Mouse (Mus musculus) stomach, postnatal 0 days (tissue): ENCODE data around the gene Ptprg. TPM values are rescaled to one million over a fixed set of nuclear protein-coding genes. Genes with fewer than 3 reads are reported as not detected.

Source experiments
- ATAC-seq: fragments of 200-750 bp; cut with Nextera tagmentation; 2 replicates; pipeline ENCODE4 v1.8.0; 2017; ENCODE audit not compliant: low FRiP score, low TSS enrichment
- DNase-seq: peaks from one replicate; pipeline ENCODE4 v3.0.0-alpha.2; 2016; ENCODE audit warnings: low spot score
- H3K27ac ChIP-seq: fragments of 300-500 bp; sonication (generic); replicated peaks from 2 replicates; pipeline ENCODE4 v1.5.1; 2014; ENCODE audit warnings: mild to moderate bottlenecking, control low read depth
- H3K27me3 ChIP-seq: fragments of 300-500 bp; sonication (generic); 2 replicates; pipeline ENCODE4 v1.6.1; 2014; ENCODE audit warnings: low read length; ENCODE audit not compliant: control insufficient read depth, insufficient read depth
- H3K36me3 ChIP-seq: fragments of 300-500 bp; sonication (generic); 2 replicates; pipeline ENCODE4 v1.6.1; 2014; ENCODE audit warnings: low read length, mixed read lengths; ENCODE audit not compliant: control insufficient read depth, insufficient read depth
- H3K4me1 ChIP-seq: fragments of 300-500 bp; sonication (generic); replicated peaks from 2 replicates; pipeline ENCODE4 v1.6.1; 2014; ENCODE audit warnings: antibody characterized with exemption; ENCODE audit not compliant: control insufficient read depth, insufficient read depth
- H3K4me2 ChIP-seq: fragments of 300-500 bp; sonication (generic); replicated peaks from 2 replicates; pipeline ENCODE4 v1.6.1; 2014; ENCODE audit warnings: low read depth, mild to moderate bottlenecking, control low read depth, moderate library complexity
- H3K4me3 ChIP-seq: fragments of 300-500 bp; sonication (generic); 2 replicates; pipeline ENCODE4 v1.5.1; 2014; ENCODE audit warnings: low read depth, low read length, control low read depth
- H3K9ac ChIP-seq: fragments of 300-500 bp; sonication (generic); 2 replicates; pipeline ENCODE4 v1.6.1; 2014; ENCODE audit warnings: mild to moderate bottlenecking, low read length, control low read depth, mixed read lengths
- H3K9me3 ChIP-seq: fragments of 300-500 bp; sonication (generic); 2 replicates; pipeline ENCODE4 v1.6.1; 2016; ENCODE audit warnings: low read length; ENCODE audit not compliant: control insufficient read depth
- CTCF ChIP-seq: IDR thresholded peaks from 2 replicates; pipeline ENCODE4 v1.5.1; 2016; ENCODE audit warnings: antibody characterized with exemption, low read depth, mild to moderate bottlenecking, moderate library complexity
- EP300 ChIP-seq: optimal IDR thresholded peaks from 2 replicates; pipeline ENCODE3; 2016; ENCODE audit warnings: antibody characterized with exemption
- WGBS: fragments of 180-500 bp; shearing (Covaris S2); extraction: QIAGEN DNeasy Blood & Tissue Kit; methylation state at CpG from one replicate; pipeline ENCODE4 v1.1.7; 2014; 5-methylcytosine and 5-hydroxymethylcytosine counted together
- polyA plus RNA-seq: library from polyadenylated mRNA; unstranded; fragments of >200 nt; fragmentation: Nextera tagmentation; extraction: Ambion mirVana; gene quantifications from 2 replicates; pipeline ENCODE4 v1.2.1, GENCODE M21; 2015

Ptprg gene
- polyA plus RNA-seq, 1 experiment from 2014 or later = 6.2 TPM

- Histone ChIP-seq H3K9ac (no peak overlapping the region), H3K9me3 (no peaks in the 10 kb centered on the region), H3K4me1 (no peaks in the 10 kb centered on the region; the same call in 1 of the 2 replicates), H3K4me2 (no peak overlapping the region), H3K36me3 (no peaks in the 10 kb centered on the region), H3K4me3 (no peak overlapping the region), H3K27ac (no peak overlapping the region), H3K27me3 (no peaks in the 10 kb centered on the region)
- TF ChIP-seq EP300 (no peak), CTCF (no peak)
- ATAC-seq (no peak), DNase-seq (no peak)
- 53% methylated on average over 5 of the region's 5 CpGs for WGBS
Measured at GRCm38 (mm10) chr14:11865332-11865731, 312.0 kb downstream of the Ptprg start.

- Histone ChIP-seq H3K9ac (no peak overlapping the region), H3K4me2 (no peak overlapping the region), H3K4me3 (no peak overlapping the region), H3K9me3 (no peaks in the 10 kb centered on the region), H3K36me3 (no peaks in the 10 kb centered on the region), H3K27ac (no peak overlapping the region), H3K27me3 (no peaks in the 10 kb centered on the region), H3K4me1 (no peaks in the 10 kb centered on the region; the same call in 1 of the 2 replicates)
- 70% methylated on average over 6 of the region's 6 CpGs for WGBS
- DNase-seq = no peak
- no peak for ATAC-seq
- TF ChIP-seq CTCF (no peak), EP300 (no peak)
Measured at GRCm38 (mm10) chr14:11865872-11866271, 312.5 kb downstream of the Ptprg start.

- TF ChIP-seq EP300 (no peak), CTCF (no peak)
- 67% methylated on average over 7 of the region's 7 CpGs for WGBS
- Histone ChIP-seq H3K9ac (no peak overlapping the region), H3K36me3 (no peaks in the 10 kb centered on the region), H3K27me3 (no peaks in the 10 kb centered on the region), H3K4me2 (no peak overlapping the region), H3K4me1 (no peaks in the 10 kb centered on the region; the same call in 1 of the 2 replicates), H3K9me3 (no peaks in the 10 kb centered on the region), H3K27ac (no peak overlapping the region), H3K4me3 (no peak overlapping the region)
- no peak for DNase-seq
- ATAC-seq = no peak
Measured at GRCm38 (mm10) chr14:11866416-11866815, 313.1 kb downstream of the Ptprg start.

GRCm38 (mm10) chr14:11868636-11869035 lies 315.3 kb downstream of the Ptprg start:
- no peaks in the 10 kb centered on the region; the same call in 1 of the 2 replicates for H3K4me1 ChIP-seq
- WGBS = 74% methylated on average over 6 of the region's 6 CpGs

GRCm38 (mm10) chr14:11871752-11872344 lies 318.5 kb downstream of the Ptprg start:
- no peak overlapping the region for H3K9ac ChIP-seq
- DNase-seq (no peak), ATAC-seq (no peak)
- TF ChIP-seq EP300 (no peak), CTCF (no peak)
- H3K36me3 ChIP-seq = no peaks in the 10 kb centered on the region
- H3K4me2 ChIP-seq = no peak overlapping the region
- no peak overlapping the region for H3K27ac ChIP-seq
- WGBS = 66% methylated on average over 8 of the region's 8 CpGs
- no peaks in the 10 kb centered on the region for H3K4me1 ChIP-seq
- H3K4me3 ChIP-seq = no peak overlapping the region
- no peaks in the 10 kb centered on the region for H3K27me3 ChIP-seq
- no peaks in the 10 kb centered on the region for H3K9me3 ChIP-seq

More at GRCm38 (mm10) chr14:11868636-11869035, 315.3 kb downstream of the Ptprg start:
- Histone ChIP-seq H3K27ac (no peak overlapping the region), H3K9ac (no peak overlapping the region), H3K4me2 (no peak overlapping the region), H3K36me3 (no peaks in the 10 kb centered on the region), H3K4me3 (no peak overlapping the region), H3K27me3 (no peaks in the 10 kb centered on the region), H3K9me3 (no peaks in the 10 kb centered on the region)
- no peak for TF ChIP-seq CTCF
- TF ChIP-seq EP300 = no peak
- DNase-seq (no peak), ATAC-seq (no peak)

- no peak overlapping the region for H3K4me3 ChIP-seq
- no peaks in the 10 kb centered on the region for H3K36me3 ChIP-seq
- H3K27me3 ChIP-seq = no peaks in the 10 kb centered on the region
- no peaks in the 10 kb centered on the region for H3K9me3 ChIP-seq
- DNase-seq = no peak
- WGBS = 89% methylated on average over 6 of the region's 6 CpGs
- H3K4me2 ChIP-seq = no peak overlapping the region
- H3K27ac ChIP-seq = no peak overlapping the region
- no peak for ATAC-seq
- TF ChIP-seq EP300 (no peak), CTCF (no peak)
- H3K4me1 ChIP-seq = no peaks in the 10 kb centered on the region
- no peak overlapping the region for H3K9ac ChIP-seq
Measured at GRCm38 (mm10) chr14:11874266-11874665, 320.9 kb downstream of the Ptprg start.
